Mouse (Mus musculus) kidney, embryonic 14.5 days (tissue): ENCODE measurements at regions not wholly inside any gene's neighbourhood (a gene's known extent, or its start where the extent isn't known, plus 50 kb on each side); places are given as distances from the start of the nearest gene placed in this dataset.

Source experiments
- ATAC-seq: fragments of 200-750 bp; cut with Nextera tagmentation; 2 replicates; pipeline ENCODE4 v1.8.0; 2017; ENCODE audit warnings: moderate number of reproducible peaks, mild to moderate bottlenecking, moderate TSS enrichment, moderate library complexity; ENCODE audit not compliant: low FRiP score, low TSS enrichment
- H3K27ac ChIP-seq: fragments of 300-500 bp; sonication (generic); 2 replicates; pipeline ENCODE4 v1.5.1; 2014; ENCODE audit warnings: low read depth, mild to moderate bottlenecking, low read length, moderate library complexity, mixed read lengths
- H3K27me3 ChIP-seq: fragments of 300-500 bp; sonication (generic); 2 replicates; pipeline ENCODE4 v1.6.1; 2014; ENCODE audit warnings: mild to moderate bottlenecking, low read length; ENCODE audit not compliant: control insufficient read depth, insufficient read depth
- H3K36me3 ChIP-seq: fragments of 300-500 bp; sonication (generic); 2 replicates; pipeline ENCODE4 v1.6.1; 2014; ENCODE audit warnings: low read length, mixed read lengths; ENCODE audit not compliant: control insufficient read depth, insufficient read depth
- H3K4me1 ChIP-seq: fragments of 300-500 bp; sonication (generic); 2 replicates; pipeline ENCODE4 v1.6.1; 2014; ENCODE audit warnings: low read length, mixed read lengths; ENCODE audit not compliant: control insufficient read depth, insufficient read depth
- H3K4me2 ChIP-seq: fragments of 300-500 bp; sonication (generic); replicated peaks from 2 replicates; pipeline ENCODE4 v1.6.1; 2014; ENCODE audit warnings: low read depth, mild to moderate bottlenecking, low read length
- H3K4me3 ChIP-seq: fragments of 300-500 bp; sonication (generic); 2 replicates; pipeline ENCODE4 v1.5.1; 2014; ENCODE audit warnings: mild to moderate bottlenecking, low read length
- H3K9ac ChIP-seq: fragments of 300-500 bp; sonication (generic); 2 replicates; pipeline ENCODE4 v1.6.1; 2014; ENCODE audit warnings: low read depth, mild to moderate bottlenecking, low read length, moderate library complexity
- H3K9me3 ChIP-seq: fragments of 300-500 bp; sonication (generic); 2 replicates; pipeline ENCODE4 v1.6.1; 2016; ENCODE audit warnings: low read length; ENCODE audit not compliant: control insufficient read depth
- WGBS: fragments of 180-500 bp; shearing (Covaris S2); extraction: QIAGEN DNeasy Blood & Tissue Kit; methylation state at CpG from one replicate; pipeline ENCODE4 v1.1.7; 2014; 5-methylcytosine and 5-hydroxymethylcytosine counted together

DNA sequence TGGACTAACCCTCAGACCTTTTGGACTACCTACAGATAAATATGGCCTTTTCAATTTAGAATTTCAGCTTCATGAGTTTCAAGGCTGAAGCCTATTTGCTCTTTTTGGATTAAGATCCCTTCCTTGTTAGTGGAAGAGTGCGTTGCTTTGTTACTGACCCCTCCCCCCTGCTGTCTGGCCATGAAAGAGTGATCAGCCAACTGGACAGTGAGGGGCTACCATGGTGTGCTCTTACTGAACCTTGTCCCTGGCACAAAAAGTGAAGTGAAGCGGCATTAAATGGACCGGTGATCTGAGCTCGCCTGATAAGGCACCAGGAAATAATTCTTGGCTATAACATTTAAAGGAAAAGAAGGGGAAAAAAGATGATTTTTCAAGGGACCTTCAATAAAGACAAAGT lies 203.6 kb downstream of the Tfap2b start:
- Histone ChIP-seq H3K9me3 (no peaks in the 10 kb centered on the region), H3K4me3 (no peak overlapping the region), H3K36me3 (no peaks in the 10 kb centered on the region), H3K9ac (no peak overlapping the region), H3K27me3 (no peaks in the 10 kb centered on the region), H3K4me2 (no peak overlapping the region), H3K4me1 (no peaks in the 10 kb centered on the region), H3K27ac (no peak overlapping the region)
- ATAC-seq, result no peak
- WGBS, result 48% methylated on average over 4 of the region's 4 CpGs

DNA sequence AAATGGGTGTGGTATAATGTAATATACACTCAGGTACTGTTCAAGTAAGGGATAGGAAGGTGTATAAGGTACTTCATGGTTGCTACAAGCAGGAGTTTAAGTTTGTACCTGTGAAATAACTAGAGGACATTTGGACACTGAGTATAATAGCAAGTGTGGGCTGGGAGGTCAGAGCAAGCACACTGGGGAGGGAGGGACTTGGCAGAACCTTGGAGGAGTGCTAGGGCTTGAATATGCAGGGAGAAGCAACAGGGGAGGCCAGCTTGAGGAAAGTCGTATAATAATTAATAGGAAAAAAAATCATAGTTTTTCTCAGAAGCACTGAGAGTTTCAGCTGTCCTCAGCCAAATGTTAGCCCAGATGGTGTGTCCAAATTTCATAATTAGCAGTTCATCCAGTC lies 212.4 kb downstream of the Tfap2b start:
- Histone ChIP-seq H3K27ac (no peak overlapping the region), H3K4me1 (no peaks in the 10 kb centered on the region), H3K9me3 (no peaks in the 10 kb centered on the region), H3K4me2 (no peak overlapping the region), H3K9ac (no peak overlapping the region), H3K27me3 (no peaks in the 10 kb centered on the region), H3K36me3 (no peaks in the 10 kb centered on the region), H3K4me3 (no peak overlapping the region)
- ATAC-seq, result no peak
- WGBS, result 53% methylated on average over 1 of the region's 1 CpGs

DNA sequence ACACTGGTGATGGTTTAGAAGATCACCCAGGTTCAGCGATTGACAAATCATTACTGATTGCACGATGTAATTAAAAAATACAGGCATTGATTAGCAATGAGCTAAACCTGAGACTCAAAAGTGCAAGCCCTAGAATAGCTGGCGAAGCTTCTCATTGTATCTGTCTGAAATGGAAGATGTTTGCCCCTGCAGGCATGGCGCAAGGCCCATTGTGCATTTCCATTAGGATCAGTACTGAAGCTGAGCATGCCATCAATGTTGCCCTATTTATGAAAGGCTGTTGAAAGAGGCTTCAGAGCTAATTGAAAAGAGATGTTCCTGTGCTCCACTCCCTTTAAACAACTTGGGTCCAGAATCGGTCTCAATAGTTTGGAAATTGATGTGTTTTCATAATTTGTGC lies 242.1 kb downstream of the Tfap2b start:
- Histone ChIP-seq H3K4me2 (no peak overlapping the region), H3K9ac (no peak overlapping the region), H3K9me3 (no peaks in the 10 kb centered on the region), H3K4me1 (no peaks in the 10 kb centered on the region), H3K27me3 (no peaks in the 10 kb centered on the region), H3K36me3 (no peaks in the 10 kb centered on the region), H3K27ac (no peak overlapping the region), H3K4me3 (no peak overlapping the region)
- ATAC-seq, result no peak
- WGBS, result 93% methylated on average over 5 of the region's 5 CpGs

DNA sequence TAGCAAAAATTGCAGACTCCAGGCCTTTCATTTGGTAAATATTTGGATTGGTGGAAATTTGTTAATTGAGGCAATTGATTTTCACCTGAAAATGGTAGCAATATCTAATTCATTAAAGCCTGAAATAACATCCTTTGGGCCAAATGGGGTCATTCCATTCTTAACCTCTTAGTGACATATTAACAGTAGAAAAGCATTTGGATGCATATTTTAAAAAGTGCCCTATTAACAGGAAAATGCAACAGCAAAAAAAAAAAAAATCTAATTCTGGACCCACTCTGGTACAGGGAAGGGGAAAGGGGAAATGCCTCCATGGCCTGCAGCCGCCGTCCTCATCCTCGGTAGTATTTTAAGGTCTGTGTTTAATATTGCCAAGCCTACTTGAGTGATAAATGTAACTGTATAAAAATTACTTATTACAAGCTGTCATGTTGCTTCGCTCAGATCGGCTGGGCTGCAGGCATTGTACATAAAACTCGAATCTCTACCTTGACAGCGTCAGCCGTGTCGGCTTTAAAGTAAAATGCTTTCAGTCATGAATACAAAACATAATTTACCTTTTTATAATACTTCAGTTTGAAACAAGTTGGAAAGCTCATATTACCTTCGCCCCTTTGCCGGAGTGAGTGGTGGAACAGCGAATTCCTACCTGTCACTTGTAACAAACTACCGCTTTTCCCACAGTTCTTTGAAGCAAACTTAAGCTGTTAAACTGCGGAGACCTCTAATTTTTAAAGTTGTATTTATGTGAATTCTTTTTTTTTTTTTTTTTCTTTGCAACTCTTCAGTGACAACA lies 250.1 kb downstream of the Tfap2b start:
- Histone ChIP-seq H3K4me2 (no peak overlapping the region), H3K4me1 (0 out of 2 replicates have a peak, but pooled peaks cover 5% of the 10 kb centered on the region), H3K27me3 (no peaks in the 10 kb centered on the region), H3K27ac (no peak overlapping the region), H3K9me3 (no peaks in the 10 kb centered on the region), H3K4me3 (no peak overlapping the region), H3K36me3 (no peaks in the 10 kb centered on the region), H3K9ac (no peak overlapping the region)
- no peak for ATAC-seq
- 34% methylated on average over 14 of the region's 14 CpGs for WGBS

DNA sequence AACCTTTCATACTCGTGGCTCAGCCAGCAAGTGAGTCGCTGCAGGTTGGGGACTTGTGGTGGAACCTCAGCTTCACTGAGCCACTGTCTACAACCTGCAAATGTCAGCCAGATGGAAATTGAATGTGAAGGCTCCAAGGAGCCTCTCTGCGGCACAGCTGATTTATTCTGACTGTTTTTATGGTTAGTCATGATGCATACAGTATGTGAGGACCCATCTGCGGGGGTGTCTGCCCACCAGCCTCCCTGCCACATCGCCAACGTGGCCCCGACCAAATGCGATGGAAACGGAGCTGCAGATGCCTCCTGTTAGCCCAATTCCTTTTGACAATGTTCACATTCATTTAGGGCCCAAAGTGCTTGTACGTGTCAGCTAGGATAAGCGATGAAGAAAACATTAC lies 251.2 kb downstream of the Tfap2b start:
- H3K27me3 ChIP-seq, result no peaks in the 10 kb centered on the region
- 0 out of 2 replicates have a peak, but pooled peaks cover 5% of the 10 kb centered on the region for H3K4me1 ChIP-seq
- H3K4me2 ChIP-seq, result no peak overlapping the region
- H3K27ac ChIP-seq, result no peak overlapping the region
- H3K36me3 ChIP-seq, result no peaks in the 10 kb centered on the region
- H3K9ac ChIP-seq, result no peak overlapping the region
- no peak for ATAC-seq
- no peak overlapping the region for H3K4me3 ChIP-seq
- 75% methylated on average over 11 of the region's 11 CpGs for WGBS
- H3K9me3 ChIP-seq, result no peaks in the 10 kb centered on the region

DNA sequence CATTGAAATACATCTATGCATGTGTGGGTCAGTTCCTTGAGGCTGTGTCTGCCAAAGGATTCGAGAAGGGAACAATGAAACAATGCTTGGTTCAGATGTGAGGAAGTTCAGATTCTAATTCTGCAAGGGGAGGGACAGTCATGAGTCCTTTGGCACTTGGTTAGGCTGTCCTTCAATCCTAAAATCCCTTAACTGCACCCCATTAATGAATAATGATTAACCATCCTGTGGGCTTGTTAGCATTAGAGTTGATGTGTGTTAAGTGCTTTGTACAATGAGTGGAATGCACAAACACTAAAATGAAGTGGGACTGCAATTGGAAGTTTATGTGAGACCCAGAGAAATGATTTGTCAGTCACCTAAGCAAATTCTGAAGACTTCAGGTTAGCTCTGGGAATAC lies 264.8 kb downstream of the Tfap2b start:
- no peak overlapping the region for H3K9ac ChIP-seq
- no peaks in the 10 kb centered on the region for H3K9me3 ChIP-seq
- H3K4me1 ChIP-seq, result no peaks in the 10 kb centered on the region
- no peaks in the 10 kb centered on the region for H3K27me3 ChIP-seq
- no peaks in the 10 kb centered on the region for H3K36me3 ChIP-seq
- no peak overlapping the region for H3K27ac ChIP-seq
- WGBS, result 30% methylated on average over 1 of the region's 1 CpGs
- H3K4me3 ChIP-seq, result no peak overlapping the region
- no peak for ATAC-seq
- H3K4me2 ChIP-seq, result no peak overlapping the region
